Comparison of ENCODE assay signal across 25 mouse cellular contexts in genomic region chrX:7727176-7727575, GRCm38 (mm10). TPM values are rescaled to one million over a fixed set of nuclear protein-coding genes. Genes with fewer than 3 reads are reported as not detected.
DNase-seq lines count a peak whose midpoint lies in the region; ATAC-seq and TF ChIP-seq lines count a peak whose summit lies in the region.
"Had no signal": no experiment of that assay in that cellular context is flagged by ENCODE, and none has a peak within 500 bp of the region (broad histone marks: within the 10 kb centered on the region; RNA-seq: fewer than 3 reads in every experiment).

No protein-coding gene starts in this region.

- no peak overlapping the region for H3K9ac ChIP-seq in midbrain, postnatal 0 days (replicated peaks; ENCODE audit: low read length, poor library complexity, severe bottlenecking)
- no peak overlapping the region for H3K9ac ChIP-seq in midbrain, embryonic 16.5 days (ENCODE audit: low read depth, low read length)
- H3K9ac ChIP-seq: stomach, embryonic 15.5 days had no signal

- H3K4me2 ChIP-seq in midbrain, postnatal 0 days (ENCODE audit: low read depth, low read length, poor library complexity, severe bottlenecking): no peak overlapping the region
- H3K4me2 ChIP-seq in midbrain, embryonic 16.5 days (ENCODE audit: low read length): no peak overlapping the region

- no peak for ATAC-seq in midbrain, postnatal 0 days (ENCODE audit: low FRiP score)
- ATAC-seq in midbrain, embryonic 16.5 days: no peak
- ATAC-seq: activated CD4-positive, CD25-positive, alpha-beta regulatory T cell, adult 4 months had no signal

- no peaks in the 10 kb centered on the region for H3K4me1 ChIP-seq in midbrain, postnatal 0 days (ENCODE audit: insufficient read depth, low read length)
- peaks cover 12% of the 10 kb centered on the region for H3K4me1 ChIP-seq in midbrain, embryonic 16.5 days (ENCODE audit: control insufficient read depth, insufficient read depth, low read length)
- H3K4me1 ChIP-seq in limb, embryonic 10.5 days: peaks cover 9% of the 10 kb centered on the region; the same call in 1 of the 2 replicates
- peaks cover 14% of the 10 kb centered on the region; the same call in 1 of the 2 replicates for H3K4me1 ChIP-seq in thymus, adult 2 months (replicated peaks; ENCODE audit: control insufficient read depth, insufficient read depth, low read length)
- H3K4me1 ChIP-seq: embryonic facial prominence, embryonic 12.5 days had no signal

- no peaks in the 10 kb centered on the region for H3K27me3 ChIP-seq in midbrain, postnatal 0 days (ENCODE audit: insufficient read depth, low read length)
- no peaks in the 10 kb centered on the region for H3K27me3 ChIP-seq in midbrain, embryonic 16.5 days (ENCODE audit: control insufficient read depth, insufficient read depth, low read depth, low read length)
- no peaks in the 10 kb centered on the region for H3K27me3 ChIP-seq in limb, embryonic 10.5 days (ENCODE audit: low read depth, poor library complexity, severe bottlenecking)
- H3K27me3 ChIP-seq in thymus, adult 2 months (ENCODE audit: control insufficient read depth, insufficient read depth, low read length): no peaks in the 10 kb centered on the region
- H3K27me3 ChIP-seq: embryonic facial prominence, embryonic 12.5 days; stomach, embryonic 15.5 days had no signal

- peak; percentile 25 to 49 for DNase-seq in adrenal gland, adult (ENCODE audit: inconsistent age in 2 of 2, low spot score in 1 of 2)
- DNase-seq in adrenal gland, postnatal 4 days (ENCODE audit: low spot score in 2 of 2): no peak
- no peak for DNase-seq in midbrain, postnatal 0 days (ENCODE audit: low spot score)
- DNase-seq in adrenal gland, postnatal 10 days: peak; percentile 45
- no peak for DNase-seq in limb, embryonic 10.5 days (ENCODE audit: low spot score)
- no peak for DNase-seq in left cerebral cortex, adult 18-20 months (ENCODE audit: low spot score in 2 of 2)
- DNase-seq in thymus, adult 2 months: no peak
- DNase-seq: cerebellum, postnatal 10 days; gastrocnemius, postnatal 14 days; heart, adult 2 months; heart, postnatal 4 days; kidney, adult 2 months; kidney, postnatal 14 days; left cerebral cortex, postnatal 4 days; lung, embryonic 14.5 days; thymus, adult 18-20 months had no signal

- H3K4me3 ChIP-seq in midbrain, postnatal 0 days (ENCODE audit: low read depth, low read length): no peak overlapping the region
- H3K4me3 ChIP-seq in midbrain, embryonic 16.5 days (ENCODE audit: low read depth, low read length): no peak overlapping the region
- H3K4me3 ChIP-seq in limb, embryonic 10.5 days: 0 out of 2 replicates have a peak overlapping the region, but pooled peaks have one; percentile 57
- no peak overlapping the region for H3K4me3 ChIP-seq in thymus, adult 2 months (ENCODE audit: control insufficient read depth, insufficient read depth, low read length)
- H3K4me3 ChIP-seq: left cerebral cortex, adult 2 months had no signal

- WGBS in midbrain, postnatal 0 days: 97% methylated on average over 13 of the region's 13 CpGs
- 91% methylated on average over 13 of the region's 13 CpGs for WGBS in midbrain, embryonic 16.5 days
- 94% methylated on average over 13 of the region's 13 CpGs for WGBS in limb, embryonic 10.5 days
- 98% methylated on average over 11 of the region's 13 CpGs for WGBS in thymus, adult 2 months

- no peak for TF ChIP-seq CTCF in midbrain, postnatal 0 days (IDR thresholded peaks at IDR 0.05)
- TF ChIP-seq CTCF in thymus, adult 2 months (IDR thresholded peaks at IDR 0.05; ENCODE audit: borderline replicate concordance, control insufficient read depth, extremely low read depth, insufficient read depth, low read length, poor library complexity): no peak

- TF ChIP-seq POLR2A in thymus, adult 2 months (IDR thresholded peaks at IDR 0.05; ENCODE audit: control insufficient read depth, extremely low read depth, insufficient read depth, low read length, poor library complexity): no peak

- H3K9me3 ChIP-seq in midbrain, postnatal 0 days (ENCODE audit: low read length): no peaks in the 10 kb centered on the region
- no peaks in the 10 kb centered on the region for H3K9me3 ChIP-seq in midbrain, embryonic 16.5 days (replicated peaks; ENCODE audit: control insufficient read depth, low read length, poor library complexity, severe bottlenecking)
- H3K9me3 ChIP-seq in limb, embryonic 10.5 days (replicated peaks): 0 out of 2 replicates have a peak, but pooled peaks cover 2% of the 10 kb centered on the region
- H3K9me3 ChIP-seq: embryonic facial prominence, embryonic 12.5 days; stomach, embryonic 15.5 days had no signal

- H3K36me3 ChIP-seq in midbrain, postnatal 0 days (ENCODE audit: insufficient read depth, low read length): 0 out of 2 replicates have a peak, but pooled peaks cover 3% of the 10 kb centered on the region
- H3K36me3 ChIP-seq in midbrain, embryonic 16.5 days (ENCODE audit: control insufficient read depth, insufficient read depth, low read length): no peaks in the 10 kb centered on the region
- H3K36me3 ChIP-seq in limb, embryonic 10.5 days: peaks cover 36% of the 10 kb centered on the region
- H3K36me3 ChIP-seq in thymus, adult 2 months (ENCODE audit: control insufficient read depth, insufficient read depth, low read length): peaks cover 16% of the 10 kb centered on the region
- H3K36me3 ChIP-seq: stomach, embryonic 15.5 days had no signal

- 0 out of 2 replicates have a peak overlapping the region, but pooled peaks have one; percentile 12 for H3K27ac ChIP-seq in midbrain, postnatal 0 days (ENCODE audit: low read depth, low read length)
- H3K27ac ChIP-seq in midbrain, embryonic 16.5 days (ENCODE audit: low read length): no peak overlapping the region
- no peak overlapping the region for H3K27ac ChIP-seq in limb, embryonic 10.5 days
- H3K27ac ChIP-seq in thymus, adult 2 months (ENCODE audit: control insufficient read depth, insufficient read depth, low read length): no peak overlapping the region

RNA-seq across cellular contexts. Expression of gene Praf2, which starts 1.1 kb away (rescaled TPM):
- 10 to 100 TPM; 15.5 to 16.0 TPM for total RNA-seq in adrenal gland, postnatal 4 days (2021)
- 110 and 134 TPM in 2 replicates for total RNA-seq in midbrain, postnatal 0 days (2014; rRNA removed)
- polyA plus RNA-seq in midbrain, postnatal 0 days (2015; fragmentation: Nextera tagmentation; extraction: Ambion mirVana): 136 and 146 TPM in 2 replicates
- polyA plus RNA-seq in midbrain, embryonic 16.5 days (2015; fragmentation: Nextera tagmentation; extraction: Ambion mirVana): 132 and 139 TPM in 2 replicates
- 10 to 100 TPM; 12.3 to 13.9 TPM for total RNA-seq in adrenal gland, postnatal 10 days (2021)
- polyA plus RNA-seq in limb, embryonic 10.5 days (2016; fragmentation: Nextera tagmentation; extraction: Ambion mirVana): 74.0 and 79.0 TPM in 2 replicates
- total RNA-seq in left cerebral cortex, adult 18-20 months (2021): 10 to 100 TPM; 96.0 to 98.1 TPM
- 39.9 and 44.4 TPM in 2 replicates for polyA plus RNA-seq in thymus, adult 2 months (2012; rRNA removed)

RNA-seq across cellular contexts. Expression of gene Gm45208, which starts 5.1 kb away (rescaled TPM):
- 1 to 10 TPM in 1 of 2 experiments, not detected in 1; 1.4 TPM for total RNA-seq in adrenal gland, postnatal 4 days (2021)
- total RNA-seq in midbrain, postnatal 0 days (2014; rRNA removed): 0.71 TPM in 1 of 2 replicates, not detected in the other
- not detected in 2 replicates for polyA plus RNA-seq in midbrain, postnatal 0 days (2015; fragmentation: Nextera tagmentation; extraction: Ambion mirVana)
- polyA plus RNA-seq in midbrain, embryonic 16.5 days (2015; fragmentation: Nextera tagmentation; extraction: Ambion mirVana): not detected in 2 replicates
- not detected for total RNA-seq in adrenal gland, postnatal 10 days (2021)
- polyA plus RNA-seq in limb, embryonic 10.5 days (2016; fragmentation: Nextera tagmentation; extraction: Ambion mirVana): not detected in 2 replicates
- 1 to 10 TPM in 1 of 2 experiments, not detected in 1; 1.6 TPM for total RNA-seq in left cerebral cortex, adult 18-20 months (2021)
- polyA plus RNA-seq in thymus, adult 2 months (2012; rRNA removed): 1.8 and 1.9 TPM in 2 replicates
- total RNA-seq: gastrocnemius, postnatal 14 days; heart, postnatal 4 days; left cerebral cortex, adult 2 months had no signal
- polyA plus RNA-seq: activated CD4-positive, CD25-positive, alpha-beta regulatory T cell, adult 4 months; embryonic facial prominence, embryonic 12.5 days; forebrain, embryonic 14.5 days; heart, embryonic 14.5 days; liver, embryonic 11.5 days; midbrain, embryonic 11.5 days had no signal

RNA-seq across cellular contexts. Expression of gene Wdr45, which starts 13.0 kb away (rescaled TPM):
- total RNA-seq in adrenal gland, postnatal 4 days (2021): 10 to 100 TPM; 68.0 to 75.4 TPM
- total RNA-seq in midbrain, postnatal 0 days (2014; rRNA removed): 34.6 and 42.0 TPM in 2 replicates
- 27.2 and 30.5 TPM in 2 replicates for polyA plus RNA-seq in midbrain, postnatal 0 days (2015; fragmentation: Nextera tagmentation; extraction: Ambion mirVana)
- polyA plus RNA-seq in midbrain, embryonic 16.5 days (2015; fragmentation: Nextera tagmentation; extraction: Ambion mirVana): 29.9 and 30.8 TPM in 2 replicates
- 10 to 100 TPM; 57.2 to 57.5 TPM for total RNA-seq in adrenal gland, postnatal 10 days (2021)
- polyA plus RNA-seq in limb, embryonic 10.5 days (2016; fragmentation: Nextera tagmentation; extraction: Ambion mirVana): 18.1 and 20.8 TPM in 2 replicates
- total RNA-seq in left cerebral cortex, adult 18-20 months (2021): 10 to 100 TPM; 55.8 to 56.1 TPM
- 86.6 and 105 TPM in 2 replicates for polyA plus RNA-seq in thymus, adult 2 months (2012; rRNA removed)

RNA-seq across cellular contexts. Expression of gene Ccdc120, which starts 23.5 kb away (rescaled TPM):
- total RNA-seq in adrenal gland, postnatal 4 days (2021): 10 to 100 TPM in 1 of 2 experiments, 1 to 10 TPM in 1; 9.0 to 10.8 TPM
- 272 and 352 TPM in 2 replicates for total RNA-seq in midbrain, postnatal 0 days (2014; rRNA removed)
- 64.9 and 71.6 TPM in 2 replicates for polyA plus RNA-seq in midbrain, postnatal 0 days (2015; fragmentation: Nextera tagmentation; extraction: Ambion mirVana)
- 71.6 and 76.4 TPM in 2 replicates for polyA plus RNA-seq in midbrain, embryonic 16.5 days (2015; fragmentation: Nextera tagmentation; extraction: Ambion mirVana)
- total RNA-seq in adrenal gland, postnatal 10 days (2021): 1 to 10 TPM; 5.2 to 6.9 TPM
- polyA plus RNA-seq in limb, embryonic 10.5 days (2016; fragmentation: Nextera tagmentation; extraction: Ambion mirVana): 21.8 and 21.9 TPM in 2 replicates
- 10 to 100 TPM; 26.7 to 29.7 TPM for total RNA-seq in left cerebral cortex, adult 18-20 months (2021)
- polyA plus RNA-seq in thymus, adult 2 months (2012; rRNA removed): 6.8 and 9.3 TPM in 2 replicates

RNA-seq across cellular contexts. Expression of gene Gpkow, which starts 30.2 kb away (rescaled TPM):
- total RNA-seq in adrenal gland, postnatal 4 days (2021): 10 to 100 TPM; 47.7 to 48.2 TPM
- total RNA-seq in midbrain, postnatal 0 days (2014; rRNA removed): 11.9 and 25.1 TPM in 2 replicates
- polyA plus RNA-seq in midbrain, postnatal 0 days (2015; fragmentation: Nextera tagmentation; extraction: Ambion mirVana): 41.6 and 42.3 TPM in 2 replicates
- 49.0 and 49.9 TPM in 2 replicates for polyA plus RNA-seq in midbrain, embryonic 16.5 days (2015; fragmentation: Nextera tagmentation; extraction: Ambion mirVana)
- 10 to 100 TPM; 38.0 to 40.1 TPM for total RNA-seq in adrenal gland, postnatal 10 days (2021)
- polyA plus RNA-seq in limb, embryonic 10.5 days (2016; fragmentation: Nextera tagmentation; extraction: Ambion mirVana): 40.5 and 48.2 TPM in 2 replicates
- 10 to 100 TPM; 33.8 to 34.2 TPM for total RNA-seq in left cerebral cortex, adult 18-20 months (2021)
- 12.2 and 12.8 TPM in 2 replicates for polyA plus RNA-seq in thymus, adult 2 months (2012; rRNA removed)

Comparison
In these comparisons a context has a peak if more than half of its experiments do, and no peak if none do; other contexts are left out.
1. DNase-seq: peak in adrenal gland, adult (2 of 2) and adrenal gland, postnatal 10 days (single experiment); none in adrenal gland, postnatal 4 days (0 of 2), midbrain, postnatal 0 days (single experiment), limb, embryonic 10.5 days (single experiment), left cerebral cortex, adult 18-20 months (0 of 2) and thymus, adult 2 months (single experiment).